Mouse (Mus musculus): ENCODE data around the gene Gm49630. TPM values are rescaled to one million over a fixed set of nuclear protein-coding genes. Genes with fewer than 3 reads are reported as not detected.
"Not testable (repeated sequence)": the region's sequence is repeated elsewhere in the genome, so short reads cannot be mapped to it uniquely, and the experiment has no call there.

Gene Gm49630
- polyA plus RNA-seq, 1 experiment = not detected

DNA sequence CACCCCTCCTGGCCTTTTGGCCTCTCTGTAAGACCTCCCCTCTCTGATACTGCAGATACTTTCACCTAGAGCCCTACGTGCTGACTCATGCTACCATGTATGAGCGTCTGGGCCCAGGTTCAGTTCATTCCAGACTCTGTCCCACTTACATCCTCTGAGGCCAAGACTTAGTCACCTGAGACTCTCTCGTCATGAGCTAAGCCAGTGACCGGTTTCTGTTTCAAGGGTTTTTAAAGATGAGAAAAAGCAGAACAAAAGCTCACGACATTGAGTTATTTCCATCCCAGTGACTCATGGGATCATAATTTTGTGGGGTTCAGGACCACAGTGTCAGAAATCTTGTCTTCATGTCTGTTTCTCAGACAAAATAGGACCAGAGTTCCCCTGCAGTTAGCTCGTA lies 52.0 kb downstream of the Gm49630 start:
- H3K27me3 ChIP-seq (ENCODE audit: control insufficient read depth, insufficient read depth, low read length); H3K27ac ChIP-seq (ENCODE audit: control insufficient read depth, insufficient read depth, low read length); H3K4me3 ChIP-seq (ENCODE audit: control insufficient read depth, insufficient read depth, low read length); DNase-seq; H3K36me3 ChIP-seq (ENCODE audit: control insufficient read depth, insufficient read depth, low read length); H3K4me1 ChIP-seq (replicated peaks; ENCODE audit: control insufficient read depth, insufficient read depth, low read length): not testable (repeated sequence)
- 82% methylated on average over 6 of the region's 6 CpGs for WGBS

DNA sequence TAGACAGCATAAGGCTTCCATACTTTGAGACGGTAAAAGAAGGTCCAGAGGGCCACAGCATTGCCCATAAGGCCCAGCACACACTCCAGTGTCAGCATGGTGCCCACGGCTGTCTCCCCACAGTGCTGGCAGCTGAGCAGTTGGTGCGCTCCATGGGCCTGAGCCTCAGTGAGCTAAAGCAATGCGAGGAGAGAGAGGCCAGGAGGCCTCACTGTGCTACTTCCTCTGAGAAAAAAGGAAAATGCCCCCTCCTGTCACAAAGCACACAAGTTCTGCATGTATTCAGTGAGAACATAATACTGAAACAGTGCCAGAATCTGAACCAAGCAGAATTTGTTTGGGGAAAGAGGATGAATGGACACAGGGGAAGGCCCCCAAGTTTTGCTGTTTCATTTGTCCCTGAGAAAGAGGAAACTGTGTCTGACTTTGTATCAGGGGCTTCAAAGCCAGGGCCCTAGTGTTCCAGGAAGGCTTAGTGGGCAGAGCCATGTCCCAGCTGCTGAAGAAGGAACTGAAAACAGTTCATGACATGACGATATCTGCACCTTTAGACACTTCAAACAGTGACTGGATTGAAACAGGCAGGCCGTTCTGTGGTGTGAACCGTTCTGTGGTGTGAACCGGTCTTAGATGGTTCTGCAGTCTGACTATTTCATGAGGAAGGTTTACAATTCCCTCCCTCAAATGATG lies 55.9 kb downstream of the Gm49630 start:
- not testable (repeated sequence) for H3K4me3 ChIP-seq (ENCODE audit: control insufficient read depth, insufficient read depth, low read length); H3K27me3 ChIP-seq (ENCODE audit: control insufficient read depth, insufficient read depth, low read length); H3K36me3 ChIP-seq (ENCODE audit: control insufficient read depth, insufficient read depth, low read length); H3K27ac ChIP-seq (ENCODE audit: control insufficient read depth, insufficient read depth, low read length); DNase-seq; H3K4me1 ChIP-seq (replicated peaks; ENCODE audit: control insufficient read depth, insufficient read depth, low read length)
- WGBS = 29% methylated on average over 7 of the region's 8 CpGs

DNA sequence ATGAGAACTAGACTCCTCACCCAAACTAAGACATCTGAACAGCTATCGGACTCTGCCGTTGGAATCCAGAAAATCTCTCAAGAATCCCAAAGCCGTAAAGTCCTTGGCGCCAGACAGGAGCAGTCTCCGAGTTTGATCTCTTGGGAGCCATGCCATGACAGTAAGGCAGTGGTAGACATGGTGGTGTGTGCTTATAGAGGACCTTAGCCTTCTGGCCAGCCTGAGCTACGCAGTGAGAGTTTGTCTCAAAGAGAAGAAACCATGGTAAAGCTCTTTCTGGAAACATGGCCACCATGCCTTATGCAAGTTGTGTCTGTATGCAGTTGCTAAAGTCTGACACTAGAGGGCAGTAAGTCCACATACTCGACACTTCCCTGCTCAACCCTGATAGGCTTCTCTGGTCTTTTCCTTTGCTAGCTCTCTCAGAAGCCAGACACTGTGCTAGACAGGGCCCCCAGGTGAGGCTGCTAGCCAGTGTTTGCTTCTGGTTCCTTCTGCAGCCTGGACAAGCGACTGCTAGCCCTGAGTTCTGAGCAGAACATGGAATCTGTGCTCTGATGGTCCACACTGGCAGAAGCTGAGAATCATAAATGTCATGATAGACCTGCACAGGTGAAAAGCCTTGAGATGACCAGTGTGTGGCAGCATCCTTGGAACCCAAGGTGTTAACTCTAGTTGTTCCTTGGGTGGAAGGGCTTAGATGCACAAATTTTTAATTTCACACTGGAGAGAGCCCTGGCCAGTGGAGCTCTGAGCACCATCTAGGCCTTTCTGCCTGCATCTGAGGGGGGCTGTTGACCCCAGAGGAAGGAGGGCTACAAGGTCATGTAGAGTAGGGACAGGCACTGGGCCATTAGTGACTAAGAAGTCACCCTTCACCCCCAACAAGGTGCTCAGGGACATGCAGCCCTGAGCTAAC lies 65.2 kb downstream of the Gm49630 start:
- H3K4me1 ChIP-seq (replicated peaks; ENCODE audit: control insufficient read depth, insufficient read depth, low read length) = not testable (repeated sequence)
- WGBS = 61% methylated on average over 8 of the region's 8 CpGs
- DNase-seq = peak; percentile 21

More for the DNA sequence above, 65.2 kb downstream of the Gm49630 start:
- not testable (repeated sequence) for H3K4me3 ChIP-seq (ENCODE audit: control insufficient read depth, insufficient read depth, low read length); H3K27ac ChIP-seq (ENCODE audit: control insufficient read depth, insufficient read depth, low read length); H3K36me3 ChIP-seq (ENCODE audit: control insufficient read depth, insufficient read depth, low read length); H3K27me3 ChIP-seq (ENCODE audit: control insufficient read depth, insufficient read depth, low read length)

Other genes starting within 250 kb of the Gm49630 start
- 7.4 and 8.8 TPM in 2 replicates for gene Rps6ka2, start 201.9 kb downstream of the Gm49630 start, polyA plus RNA-seq (2012; rRNA removed)
- gene Tcp10a, start 47.3 kb downstream of the Gm49630 start, polyA plus RNA-seq (2012; rRNA removed) = not detected in 2 replicates
- gene Ttll2, start 19.3 kb downstream of the Gm49630 start, polyA plus RNA-seq (2012; rRNA removed) = not detected in 2 replicates
- gene Unc93a2, start 13.5 kb upstream of the Gm49630 start, polyA plus RNA-seq (2012; rRNA removed) = 0.55 and 0.93 TPM in 2 replicates

Data from thymus, adult 2 months (tissue).